Mouse (Mus musculus) forebrain, embryonic 11.5 days (tissue): ENCODE data around the gene Morc3. TPM values are rescaled to one million over a fixed set of nuclear protein-coding genes. Genes with fewer than 3 reads are reported as not detected.

ENCODE experiments used
- ATAC-seq: fragments of 200-750 bp; cut with Nextera tagmentation; replicated peaks from 2 replicates; pipeline ENCODE4 v1.8.0; 2017; ENCODE audit warnings: moderate TSS enrichment; ENCODE audit not compliant: low FRiP score
- DNase-seq: peaks from one replicate; pipeline ENCODE4 v3.0.0-alpha.2; 2017; ENCODE audit warnings: low spot score
- H3K27ac ChIP-seq: fragments of 300-500 bp; sonication (generic); 2 replicates; pipeline ENCODE4 v1.5.1; 2014; ENCODE audit warnings: low read depth, low read length
- H3K27me3 ChIP-seq: fragments of 300-500 bp; sonication (generic); 2 replicates; pipeline ENCODE4 v1.6.1; 2014; ENCODE audit warnings: mild to moderate bottlenecking, low read length, mixed read lengths; ENCODE audit not compliant: control insufficient read depth, insufficient read depth
- H3K36me3 ChIP-seq: fragments of 300-500 bp; sonication (generic); 2 replicates; pipeline ENCODE4 v1.6.1; 2014; ENCODE audit warnings: mild to moderate bottlenecking, low read length, moderate library complexity, mixed read lengths; ENCODE audit not compliant: control insufficient read depth, insufficient read depth
- H3K4me1 ChIP-seq: fragments of 300-500 bp; sonication (generic); replicated peaks from 2 replicates; pipeline ENCODE4 v1.6.1; 2014; ENCODE audit warnings: low read length, mixed read lengths; ENCODE audit not compliant: control insufficient read depth, insufficient read depth
- H3K4me2 ChIP-seq: fragments of 300-500 bp; sonication (generic); 2 replicates; pipeline ENCODE4 v1.6.1; 2014; ENCODE audit warnings: low read depth, mild to moderate bottlenecking, low read length, moderate library complexity, mixed read lengths; ENCODE audit not compliant: severe bottlenecking
- H3K4me3 ChIP-seq: fragments of 300-500 bp; sonication (generic); 2 replicates; pipeline ENCODE4 v1.5.1; 2014; ENCODE audit warnings: low read depth, low read length
- H3K9ac ChIP-seq: fragments of 300-500 bp; sonication (generic); 2 replicates; pipeline ENCODE4 v1.6.1; 2014; ENCODE audit warnings: low read length
- H3K9me3 ChIP-seq: fragments of 300-500 bp; sonication (generic); 2 replicates; pipeline ENCODE4 v1.6.1; 2016; ENCODE audit warnings: low read length, mixed read lengths; ENCODE audit not compliant: control insufficient read depth
- WGBS: fragments of 180-500 bp; shearing (Covaris S2); extraction: QIAGEN DNeasy Blood & Tissue Kit; methylation state at CpG from one replicate; pipeline ENCODE4 v1.1.7; 2014; 5-methylcytosine and 5-hydroxymethylcytosine counted together
- polyA plus RNA-seq: library from polyadenylated mRNA; unstranded; fragments of >200 nt; fragmentation: Nextera tagmentation; extraction: Ambion mirVana; gene quantifications from 2 replicates; pipeline ENCODE4 v1.2.1, GENCODE M21; 2014

Morc3 gene
- polyA plus RNA-seq, 1 experiment from 2014 or later: 36.0 TPM

GRCm38 (mm10) chr16:93795391-93795790 lies 36.5 kb upstream of the Morc3 start:
- 90% methylated on average over 5 of the region's 5 CpGs for WGBS
- DNase-seq (no peak), ATAC-seq (no peak)
- Histone ChIP-seq H3K27ac (no peak overlapping the region), H3K4me3 (no peak overlapping the region), H3K9ac (no peak overlapping the region), H3K4me2 (no peak overlapping the region), H3K4me1 (no peaks in the 10 kb centered on the region; the same call in 1 of the 2 replicates), H3K9me3 (no peaks in the 10 kb centered on the region), H3K27me3 (no peaks in the 10 kb centered on the region), H3K36me3 (no peaks in the 10 kb centered on the region)

GRCm38 (mm10) chr16:93797021-93797840 lies 34.7 kb upstream of the Morc3 start:
- Histone ChIP-seq H3K9ac (no peak overlapping the region), H3K36me3 (no peaks in the 10 kb centered on the region), H3K27ac (no peak overlapping the region), H3K4me2 (no peak overlapping the region), H3K4me1 (no peaks in the 10 kb centered on the region), H3K9me3 (no peaks in the 10 kb centered on the region), H3K4me3 (no peak overlapping the region), H3K27me3 (no peaks in the 10 kb centered on the region)
- ATAC-seq: no peak
- WGBS: 87% methylated on average over 12 of the region's 12 CpGs
- no peak for DNase-seq

GRCm38 (mm10) chr16:93797841-93798492 lies 34.0 kb upstream of the Morc3 start:
- H3K4me1 ChIP-seq: no peaks in the 10 kb centered on the region
- no peak overlapping the region for H3K4me3 ChIP-seq
- no peak overlapping the region for H3K27ac ChIP-seq
- 87% methylated on average over 11 of the region's 11 CpGs for WGBS
- H3K9ac ChIP-seq: no peak overlapping the region
- DNase-seq: no peak
- no peak overlapping the region for H3K4me2 ChIP-seq
- ATAC-seq: no peak
- H3K36me3 ChIP-seq: no peaks in the 10 kb centered on the region
- H3K27me3 ChIP-seq: no peaks in the 10 kb centered on the region
- no peaks in the 10 kb centered on the region for H3K9me3 ChIP-seq

GRCm38 (mm10) chr16:93798623-93799022 lies 33.3 kb upstream of the Morc3 start:
- DNase-seq (no peak), ATAC-seq (no peak)
- Histone ChIP-seq H3K27ac (no peak overlapping the region), H3K36me3 (no peaks in the 10 kb centered on the region), H3K4me1 (no peaks in the 10 kb centered on the region), H3K9ac (no peak overlapping the region), H3K4me2 (no peak overlapping the region), H3K27me3 (no peaks in the 10 kb centered on the region), H3K4me3 (no peak overlapping the region), H3K9me3 (no peaks in the 10 kb centered on the region)
- 67% methylated on average over 5 of the region's 5 CpGs for WGBS

GRCm38 (mm10) chr16:93799071-93799470 lies 32.9 kb upstream of the Morc3 start:
- Histone ChIP-seq H3K36me3 (no peaks in the 10 kb centered on the region), H3K27ac (no peak overlapping the region), H3K9me3 (no peaks in the 10 kb centered on the region), H3K4me3 (no peak overlapping the region), H3K4me2 (no peak overlapping the region), H3K27me3 (no peaks in the 10 kb centered on the region), H3K4me1 (no peaks in the 10 kb centered on the region), H3K9ac (no peak overlapping the region)
- DNase-seq: no peak
- no peak for ATAC-seq
- WGBS: 79% methylated on average over 3 of the region's 3 CpGs

- Histone ChIP-seq H3K9me3 (no peaks in the 10 kb centered on the region), H3K9ac (no peak overlapping the region), H3K36me3 (no peaks in the 10 kb centered on the region), H3K27me3 (no peaks in the 10 kb centered on the region), H3K4me3 (no peak overlapping the region), H3K27ac (no peak overlapping the region), H3K4me1 (no peaks in the 10 kb centered on the region), H3K4me2 (no peak overlapping the region)
- ATAC-seq (no peak), DNase-seq (no peak)
- 94% methylated on average over 16 of the region's 16 CpGs for WGBS
These were observed 32.0 kb upstream of the Morc3 start for GRCm38 (mm10) chr16:93799936-93800335.

- Histone ChIP-seq H3K36me3 (no peaks in the 10 kb centered on the region), H3K4me1 (no peaks in the 10 kb centered on the region), H3K4me3 (no peak overlapping the region), H3K27ac (no peak overlapping the region), H3K9ac (no peak overlapping the region), H3K4me2 (no peak overlapping the region), H3K27me3 (no peaks in the 10 kb centered on the region), H3K9me3 (peaks cover 3% of the 10 kb centered on the region; the same call in 1 of the 2 replicates)
- 92% methylated on average over 6 of the region's 6 CpGs for WGBS
- ATAC-seq (no peak), DNase-seq (no peak)
These were observed 24.8 kb upstream of the Morc3 start for GRCm38 (mm10) chr16:93807167-93807566.

GRCm38 (mm10) chr16:93807961-93808554 lies 23.9 kb upstream of the Morc3 start:
- Histone ChIP-seq H3K9ac (no peak overlapping the region), H3K4me3 (no peak overlapping the region), H3K9me3 (peaks cover 3% of the 10 kb centered on the region; the same call in 1 of the 2 replicates), H3K4me1 (no peaks in the 10 kb centered on the region), H3K4me2 (no peak overlapping the region), H3K36me3 (no peaks in the 10 kb centered on the region), H3K27me3 (no peaks in the 10 kb centered on the region), H3K27ac (no peak overlapping the region)
- no peak for ATAC-seq
- 64% methylated on average over 8 of the region's 8 CpGs for WGBS
- no peak for DNase-seq
